Mouse (Mus musculus) liver, embryonic 15.5 days (tissue): ENCODE measurements around the gene Irak1bp1. TPM values are rescaled to one million over a fixed set of nuclear protein-coding genes. Genes with fewer than 3 reads are reported as not detected.

ENCODE experiments used
- ATAC-seq: fragments of 200-750 bp; cut with Nextera tagmentation; 2 replicates; pipeline ENCODE4 v1.8.0; 2017; ENCODE audit warnings: moderate number of reproducible peaks, mild to moderate bottlenecking, moderate library complexity; ENCODE audit not compliant: insufficient read depth
- H3K27ac ChIP-seq: fragments of 300-500 bp; sonication (generic); replicated peaks from 2 replicates; pipeline ENCODE4 v1.5.1; 2015; ENCODE audit warnings: mild to moderate bottlenecking, inconsistent platforms
- H3K27me3 ChIP-seq: fragments of 300-500 bp; sonication (generic); 2 replicates; pipeline ENCODE4 v1.6.1; 2015; ENCODE audit warnings: mild to moderate bottlenecking, inconsistent platforms
- H3K36me3 ChIP-seq: fragments of 300-500 bp; sonication (generic); replicated peaks from 2 replicates; pipeline ENCODE4 v1.6.1; 2015; ENCODE audit warnings: moderate library complexity, mild to moderate bottlenecking, inconsistent platforms
- H3K4me1 ChIP-seq: fragments of 300-500 bp; sonication (generic); replicated peaks from 2 replicates; pipeline ENCODE4 v1.6.1; 2015; ENCODE audit warnings: inconsistent platforms
- H3K4me2 ChIP-seq: fragments of 300-500 bp; sonication (generic); 2 replicates; pipeline ENCODE4 v1.6.1; 2015; ENCODE audit warnings: moderate library complexity, mild to moderate bottlenecking, inconsistent platforms
- H3K4me3 ChIP-seq: fragments of 300-500 bp; sonication (generic); replicated peaks from 2 replicates; pipeline ENCODE4 v1.5.1; 2015; ENCODE audit warnings: mild to moderate bottlenecking, inconsistent platforms
- H3K9ac ChIP-seq: fragments of 300-500 bp; sonication (generic); 2 replicates; pipeline ENCODE4 v1.6.1; 2015; ENCODE audit warnings: moderate library complexity, mild to moderate bottlenecking, inconsistent platforms
- H3K9me3 ChIP-seq: fragments of 300-500 bp; sonication (generic); replicated peaks from 2 replicates; pipeline ENCODE4 v1.6.1; 2016; ENCODE audit warnings: inconsistent platforms
- polyA plus RNA-seq: library from polyadenylated mRNA; unstranded; fragments of >200 nt; fragmentation: Nextera tagmentation; extraction: Ambion mirVana; gene quantifications from 2 replicates; pipeline ENCODE4 v1.2.1, GENCODE M21; 2015

The Irak1bp1 gene
- polyA plus RNA-seq, 1 experiment from 2014 or later: 1.0 TPM

DNA sequence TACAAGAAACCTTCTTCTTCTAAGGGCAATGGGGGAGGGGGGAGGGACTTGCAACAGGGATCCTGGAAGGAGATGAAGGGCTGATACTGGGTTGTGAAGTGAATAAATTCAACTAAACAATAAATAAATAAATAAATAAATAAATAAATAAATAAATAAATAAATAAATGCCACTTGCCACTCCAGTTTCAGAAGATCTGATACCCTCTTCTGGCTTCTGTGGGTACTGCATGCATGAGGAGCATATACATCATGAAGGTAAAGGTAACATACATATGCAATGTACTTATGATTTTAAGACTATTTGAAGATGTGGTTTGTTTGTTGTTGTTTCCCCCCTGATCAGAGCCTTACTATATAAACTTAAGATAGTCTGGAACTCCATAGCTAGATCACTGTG is 54.8 kb downstream of the Irak1bp1 start:
- H3K9me3 ChIP-seq: no peaks in the 10 kb centered on the region
- no peak overlapping the region for H3K9ac ChIP-seq
- H3K4me3 ChIP-seq: no peak overlapping the region
- H3K4me2 ChIP-seq: no peak overlapping the region
- H3K36me3 ChIP-seq: peaks cover 60% of the 10 kb centered on the region
- no peak overlapping the region for H3K27ac ChIP-seq
- no peak for ATAC-seq
- H3K4me1 ChIP-seq: no peaks in the 10 kb centered on the region
- H3K27me3 ChIP-seq: no peaks in the 10 kb centered on the region

DNA sequence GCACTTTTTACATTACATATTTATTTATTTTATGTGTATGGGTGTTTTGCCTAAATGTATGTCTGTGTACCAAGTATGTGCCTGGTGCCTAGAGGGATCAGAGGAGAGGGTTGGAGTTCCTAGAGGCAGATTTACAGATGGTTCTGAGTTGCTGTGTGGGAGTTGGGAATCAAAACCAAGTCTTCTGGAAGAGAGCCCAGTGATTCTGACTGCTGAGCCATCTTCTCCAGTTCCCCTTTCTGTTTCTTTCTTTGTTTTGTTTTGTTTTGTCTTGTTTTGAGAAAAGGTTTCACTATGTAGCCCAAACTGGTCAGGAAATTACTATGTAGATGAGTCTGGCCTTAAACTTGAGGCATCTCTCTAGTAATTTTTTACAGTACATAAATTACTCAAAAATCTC is 59.3 kb downstream of the Irak1bp1 start:
- Histone ChIP-seq H3K4me3 (no peak overlapping the region), H3K4me1 (no peaks in the 10 kb centered on the region), H3K27ac (no peak overlapping the region), H3K9me3 (no peaks in the 10 kb centered on the region), H3K36me3 (peaks cover 44% of the 10 kb centered on the region), H3K27me3 (no peaks in the 10 kb centered on the region), H3K9ac (no peak overlapping the region), H3K4me2 (no peak overlapping the region)
- no peak for ATAC-seq

Other genes with a start within 250 kb of the Irak1bp1 start
- gene Phip, start 146.0 kb downstream of the Irak1bp1 start, polyA plus RNA-seq: 20.6 and 22.6 TPM in 2 replicates